Mouse (Mus musculus) stomach, postnatal 0 days (tissue): ENCODE measurements around the gene Nap1l1. TPM values are rescaled to one million over a fixed set of nuclear protein-coding genes. Genes with fewer than 3 reads are reported as not detected.

ENCODE experiments used
- ATAC-seq: fragments of 200-750 bp; cut with Nextera tagmentation; 2 replicates; pipeline ENCODE4 v1.8.0; 2017; ENCODE audit not compliant: low FRiP score, low TSS enrichment
- DNase-seq: peaks from one replicate; pipeline ENCODE4 v3.0.0-alpha.2; 2016; ENCODE audit warnings: low spot score
- H3K27ac ChIP-seq: fragments of 300-500 bp; sonication (generic); replicated peaks from 2 replicates; pipeline ENCODE4 v1.5.1; 2014; ENCODE audit warnings: mild to moderate bottlenecking, control low read depth
- H3K27me3 ChIP-seq: fragments of 300-500 bp; sonication (generic); 2 replicates; pipeline ENCODE4 v1.6.1; 2014; ENCODE audit warnings: low read length; ENCODE audit not compliant: control insufficient read depth, insufficient read depth
- H3K36me3 ChIP-seq: fragments of 300-500 bp; sonication (generic); 2 replicates; pipeline ENCODE4 v1.6.1; 2014; ENCODE audit warnings: low read length, mixed read lengths; ENCODE audit not compliant: control insufficient read depth, insufficient read depth
- H3K4me1 ChIP-seq: fragments of 300-500 bp; sonication (generic); replicated peaks from 2 replicates; pipeline ENCODE4 v1.6.1; 2014; ENCODE audit warnings: antibody characterized with exemption; ENCODE audit not compliant: control insufficient read depth, insufficient read depth
- H3K4me2 ChIP-seq: fragments of 300-500 bp; sonication (generic); replicated peaks from 2 replicates; pipeline ENCODE4 v1.6.1; 2014; ENCODE audit warnings: low read depth, mild to moderate bottlenecking, control low read depth, moderate library complexity
- H3K4me3 ChIP-seq: fragments of 300-500 bp; sonication (generic); 2 replicates; pipeline ENCODE4 v1.5.1; 2014; ENCODE audit warnings: low read depth, low read length, control low read depth
- H3K9ac ChIP-seq: fragments of 300-500 bp; sonication (generic); 2 replicates; pipeline ENCODE4 v1.6.1; 2014; ENCODE audit warnings: mild to moderate bottlenecking, low read length, control low read depth, mixed read lengths
- H3K9me3 ChIP-seq: fragments of 300-500 bp; sonication (generic); 2 replicates; pipeline ENCODE4 v1.6.1; 2016; ENCODE audit warnings: low read length; ENCODE audit not compliant: control insufficient read depth
- CTCF ChIP-seq: IDR thresholded peaks from 2 replicates; pipeline ENCODE4 v1.5.1; 2016; ENCODE audit warnings: antibody characterized with exemption, low read depth, mild to moderate bottlenecking, moderate library complexity
- EP300 ChIP-seq: optimal IDR thresholded peaks from 2 replicates; pipeline ENCODE3; 2016; ENCODE audit warnings: antibody characterized with exemption
- WGBS: fragments of 180-500 bp; shearing (Covaris S2); extraction: QIAGEN DNeasy Blood & Tissue Kit; methylation state at CpG from one replicate; pipeline ENCODE4 v1.1.7; 2014; 5-methylcytosine and 5-hydroxymethylcytosine counted together
- polyA plus RNA-seq: library from polyadenylated mRNA; unstranded; fragments of >200 nt; fragmentation: Nextera tagmentation; extraction: Ambion mirVana; gene quantifications from 2 replicates; pipeline ENCODE4 v1.2.1, GENCODE M21; 2015

The Nap1l1 gene
- polyA plus RNA-seq, 1 experiment from 2014 or later: 90.6 TPM

DNA sequence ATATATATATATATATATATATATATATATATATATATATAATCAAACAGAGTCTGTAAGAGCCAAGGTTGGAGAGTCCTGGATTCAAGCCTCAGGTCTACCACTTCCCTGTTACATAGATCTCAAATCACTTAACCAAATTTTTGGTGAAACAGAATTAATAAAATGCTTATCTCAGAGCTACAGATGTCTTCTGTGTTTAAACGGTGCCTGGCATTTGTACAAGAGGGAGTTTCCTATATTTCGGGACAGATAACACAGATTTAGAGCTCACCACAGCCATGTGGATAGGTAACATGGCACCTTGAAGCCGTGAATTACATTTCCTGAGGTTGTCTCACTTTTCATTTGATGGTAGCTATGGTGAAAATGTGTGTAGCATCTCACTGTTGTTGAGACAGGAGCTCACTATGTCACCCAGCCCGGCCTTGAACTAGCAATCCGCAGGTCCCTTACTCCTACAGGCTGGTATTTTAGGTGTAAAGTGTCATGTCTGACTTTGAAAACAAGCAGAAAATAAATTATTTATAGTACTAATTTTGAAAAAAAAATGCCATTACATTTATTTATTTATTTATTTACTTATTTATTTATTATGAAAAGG, 41.4 kb downstream of the Nap1l1 start:
- 84% methylated on average over 5 of the region's 5 CpGs for WGBS
- peaks cover 4% of the 10 kb centered on the region; the same call in 1 of the 2 replicates for H3K4me1 ChIP-seq
- no peaks in the 10 kb centered on the region for H3K36me3 ChIP-seq
- H3K4me2 ChIP-seq: no peak overlapping the region
- H3K4me3 ChIP-seq: no peak overlapping the region
- H3K9ac ChIP-seq: no peak overlapping the region
- H3K9me3 ChIP-seq: no peaks in the 10 kb centered on the region
- H3K27ac ChIP-seq: no peak overlapping the region
- ATAC-seq (no peak), DNase-seq (no peak)
- no peaks in the 10 kb centered on the region for H3K27me3 ChIP-seq
- TF ChIP-seq EP300: no peak
- TF ChIP-seq CTCF: no peak

DNA sequence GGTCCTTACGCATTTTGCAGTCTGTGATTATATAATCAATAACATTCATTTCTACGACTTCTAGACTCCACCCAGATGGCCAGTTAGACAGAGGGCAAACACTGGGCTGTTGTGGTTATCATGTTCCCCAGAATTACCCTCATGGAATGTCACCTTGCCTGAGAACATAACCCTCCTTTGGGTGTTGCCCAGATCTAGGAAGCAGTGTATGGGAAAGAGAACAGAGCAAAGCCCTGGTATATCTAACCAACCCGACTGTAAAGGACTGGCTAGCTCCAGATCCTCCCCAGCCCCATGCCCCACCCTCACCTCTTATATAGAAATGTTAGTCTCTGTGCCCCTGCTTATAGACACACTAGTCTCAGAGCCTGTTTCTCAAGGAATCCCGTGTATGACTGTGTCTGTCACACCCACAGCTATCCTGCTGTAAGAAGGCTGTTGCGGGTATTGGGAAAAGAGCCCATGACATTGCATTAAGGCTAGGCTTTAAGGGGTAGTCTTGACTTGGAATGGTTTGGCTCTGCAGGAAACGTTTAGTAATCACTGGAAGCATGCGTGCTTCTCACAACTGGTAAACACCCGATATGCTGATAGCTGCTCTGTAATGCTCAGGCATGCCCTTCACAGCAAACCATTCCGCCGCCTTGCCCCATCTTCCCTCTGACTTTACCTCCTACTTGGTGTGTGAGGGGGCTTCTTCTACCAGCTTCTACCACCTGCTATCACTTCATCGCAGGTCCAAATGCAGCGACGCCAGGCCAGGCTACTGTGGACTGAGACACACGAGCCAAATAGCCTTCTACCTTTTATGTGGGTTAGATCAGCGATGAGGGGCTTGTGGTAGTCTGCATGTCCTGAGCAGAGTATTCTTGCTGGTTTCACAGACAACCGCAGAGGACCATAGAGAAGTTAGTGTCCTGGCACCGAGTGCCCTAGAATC, 42.3 kb downstream of the Nap1l1 start:
- TF ChIP-seq CTCF (no peak), EP300 (no peak)
- H3K27me3 ChIP-seq: no peaks in the 10 kb centered on the region
- H3K27ac ChIP-seq: peak overlapping the region; percentile 78
- H3K9ac ChIP-seq: no peak overlapping the region
- no peaks in the 10 kb centered on the region for H3K9me3 ChIP-seq
- no peak for DNase-seq
- H3K4me2 ChIP-seq: peak overlapping the region; percentile 27; the same call in 1 of the 2 replicates
- H3K4me3 ChIP-seq: no peak overlapping the region
- 60% methylated on average over 17 of the region's 17 CpGs for WGBS
- H3K36me3 ChIP-seq: no peaks in the 10 kb centered on the region
- H3K4me1 ChIP-seq: peaks cover 4% of the 10 kb centered on the region; the same call in 1 of the 2 replicates
- ATAC-seq: peak; percentile 45

DNA sequence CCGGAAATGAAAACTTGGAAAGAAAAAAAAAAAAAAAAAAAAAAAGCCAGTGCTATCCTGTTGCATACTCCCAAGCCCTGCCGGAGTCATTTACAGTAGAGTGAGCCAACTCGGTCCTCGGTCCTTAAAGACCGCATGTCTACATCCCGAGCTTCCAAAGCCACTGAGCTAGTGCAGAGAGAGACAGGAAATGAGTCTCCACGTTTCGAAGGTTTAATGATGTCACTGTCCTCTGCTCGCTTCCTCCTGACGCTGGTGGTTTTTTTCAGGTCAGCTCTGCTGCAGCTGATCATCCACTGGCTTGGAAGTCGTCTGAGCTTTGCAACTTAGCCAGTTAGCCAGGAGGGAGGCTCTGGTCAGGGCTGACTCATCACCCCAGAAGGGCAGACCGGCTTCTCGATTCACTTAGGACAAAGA, 43.2 kb downstream of the Nap1l1 start:
- Histone ChIP-seq H3K4me3 (no peak overlapping the region), H3K4me1 (peaks cover 4% of the 10 kb centered on the region; the same call in 1 of the 2 replicates), H3K9ac (no peak overlapping the region), H3K36me3 (no peaks in the 10 kb centered on the region), H3K4me2 (peak overlapping the region; percentile 27; the same call in 1 of the 2 replicates), H3K9me3 (no peaks in the 10 kb centered on the region), H3K27ac (peak overlapping the region; percentile 78), H3K27me3 (no peaks in the 10 kb centered on the region)
- WGBS: 8% methylated on average over 13 of the region's 13 CpGs
- ATAC-seq (peak; percentile 82), DNase-seq (peak; percentile 48)
- TF ChIP-seq CTCF: no peak
- TF ChIP-seq EP300: no peak

DNA sequence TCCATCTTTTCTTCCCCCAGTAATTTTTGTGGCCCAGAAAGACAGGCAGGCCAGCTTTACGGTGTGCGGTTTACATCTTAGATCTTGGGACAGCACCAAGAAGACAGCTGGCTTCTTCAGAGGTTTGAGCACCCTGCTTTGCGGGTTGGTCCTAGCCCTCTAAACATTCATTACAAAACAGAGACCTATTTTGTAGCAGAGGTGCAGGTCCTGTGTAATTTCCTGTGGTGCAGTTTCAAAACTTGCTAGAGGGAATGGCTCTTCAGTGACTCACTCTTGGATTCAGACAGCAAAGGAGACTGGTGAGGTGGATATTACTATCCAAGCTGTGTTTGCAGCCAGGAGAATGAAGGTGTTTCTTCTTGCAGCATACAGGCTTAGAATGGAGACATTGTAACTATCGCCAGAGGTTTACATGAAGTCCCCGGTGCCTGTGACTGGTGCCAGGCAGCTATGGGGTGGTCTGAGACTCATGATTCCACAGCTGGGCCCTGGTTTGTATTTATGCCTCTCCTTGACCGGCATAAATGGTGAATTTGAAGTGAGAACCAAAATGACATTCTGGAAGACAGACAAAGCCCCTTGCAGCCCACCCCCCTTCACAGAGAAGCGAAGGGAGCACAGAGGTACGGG, 43.9 kb downstream of the Nap1l1 start:
- no peak overlapping the region for H3K4me2 ChIP-seq
- peak overlapping the region; percentile 78 for H3K27ac ChIP-seq
- H3K9ac ChIP-seq: no peak overlapping the region
- DNase-seq (no peak), ATAC-seq (peak; percentile 10; the same call in 1 of the 2 replicates)
- no peak for TF ChIP-seq CTCF
- TF ChIP-seq EP300: no peak
- peaks cover 4% of the 10 kb centered on the region; the same call in 1 of the 2 replicates for H3K4me1 ChIP-seq
- H3K27me3 ChIP-seq: no peaks in the 10 kb centered on the region
- 66% methylated on average over 8 of the region's 8 CpGs for WGBS
- no peak overlapping the region for H3K4me3 ChIP-seq
- no peaks in the 10 kb centered on the region for H3K36me3 ChIP-seq
- no peaks in the 10 kb centered on the region for H3K9me3 ChIP-seq

DNA sequence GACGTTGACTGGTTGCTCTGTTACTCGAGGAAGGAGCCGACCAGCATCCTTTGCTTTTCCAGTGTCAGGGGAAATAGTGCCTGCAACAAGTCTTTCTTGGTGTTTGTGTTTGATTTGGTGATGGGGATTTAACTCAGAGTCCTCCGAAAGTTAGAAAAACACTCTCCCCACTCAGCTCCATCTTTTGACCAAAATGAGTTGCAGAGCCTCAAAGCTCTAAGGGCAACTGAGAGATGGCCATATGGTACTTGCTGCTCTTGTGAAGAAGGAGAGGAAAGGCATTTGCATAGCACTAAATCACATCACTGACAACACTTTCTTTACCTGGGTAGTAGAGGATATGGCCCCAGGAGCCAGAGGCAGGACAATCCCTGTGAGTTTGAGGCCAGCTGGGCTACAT, 45.3 kb downstream of the Nap1l1 start:
- Histone ChIP-seq H3K27ac (no peak overlapping the region), H3K27me3 (no peaks in the 10 kb centered on the region), H3K36me3 (no peaks in the 10 kb centered on the region), H3K4me3 (no peak overlapping the region), H3K9ac (no peak overlapping the region), H3K4me2 (no peak overlapping the region), H3K4me1 (peaks cover 4% of the 10 kb centered on the region; the same call in 1 of the 2 replicates), H3K9me3 (no peaks in the 10 kb centered on the region)
- ATAC-seq: no peak
- TF ChIP-seq CTCF (no peak), EP300 (no peak)
- DNase-seq: no peak
- WGBS: 87% methylated on average over 4 of the region's 4 CpGs
